Mouse (Mus musculus) erythroblast, adult 5-6 weeks (primary cell): ENCODE data around the gene Kif26a. TPM values are rescaled to one million over a fixed set of nuclear protein-coding genes. Genes with fewer than 3 reads are reported as not detected.

Experiments used
- ATAC-seq: replicated peaks from 2 replicates; pipeline ENCODE4 v1.8.0; 2016; ENCODE audit warnings: moderate number of reproducible peaks, mild to moderate bottlenecking, moderate TSS enrichment, inconsistent platforms; ENCODE audit not compliant: poor library complexity, low FRiP score, severe bottlenecking
- total RNA-seq, 2 experiments: library from RNA; stranded (forward) in 1 of 2; stranded (reverse) in 1 of 2; fragments of 150-400 nt in 1 of 2; fragments of 200-764, 138-1000 nt in 1 of 2; gene quantifications; 2 replicates each; pipeline versions ENCODE4 v1.2.3 to v1.2.4; 2015 to 2017; ENCODE audit warnings: low replicate concordance in 2 of 2

Gene Kif26a
- not detected in 2 replicates for total RNA-seq (2015; ENCODE audit: low replicate concordance)
- total RNA-seq (2017; ENCODE audit: low replicate concordance): not detected in 2 replicates

DNA sequence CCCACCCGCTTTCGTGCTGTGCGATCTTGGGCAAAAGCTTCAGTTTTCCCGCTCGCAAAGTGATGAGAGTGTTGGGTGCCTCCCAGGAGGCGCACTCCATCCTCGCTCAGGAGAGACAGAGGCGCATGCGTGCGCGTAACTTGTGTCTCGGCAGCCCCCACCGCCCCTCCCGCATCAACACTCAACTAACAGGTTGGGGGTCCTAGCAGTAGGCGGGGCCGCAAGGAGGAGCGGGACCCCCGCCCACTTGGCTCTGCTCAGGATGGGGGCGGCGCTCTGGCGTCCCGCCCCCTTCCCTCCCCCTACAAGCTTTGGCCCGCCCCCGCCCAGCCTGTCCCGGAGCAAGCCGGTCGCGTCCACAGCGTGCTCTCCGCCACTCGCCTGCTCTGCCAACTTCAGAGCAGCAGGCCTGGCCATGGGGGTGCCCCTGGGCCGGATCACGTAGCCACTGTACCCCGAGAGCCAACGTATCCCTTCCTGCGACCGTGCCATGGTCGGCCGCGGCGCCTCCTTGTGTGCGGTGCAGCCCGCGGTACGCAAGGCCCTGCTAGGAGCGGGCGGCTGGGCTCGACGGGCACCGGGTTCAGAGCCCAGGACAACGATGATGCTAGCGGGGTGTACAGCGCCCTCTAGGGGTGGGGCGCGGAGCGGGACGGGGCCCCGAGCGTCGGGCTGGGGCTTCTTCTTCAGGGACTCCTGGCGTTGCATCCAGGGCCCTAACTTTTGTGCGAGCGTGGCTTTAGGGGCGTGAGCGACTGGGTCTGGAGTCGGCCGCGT is at the start of gene Kif26a:
TSS of gene Kif26a (plus strand) at position 334 of the 777 bp plus-strand sequence.
- ATAC-seq: no peak

DNA sequence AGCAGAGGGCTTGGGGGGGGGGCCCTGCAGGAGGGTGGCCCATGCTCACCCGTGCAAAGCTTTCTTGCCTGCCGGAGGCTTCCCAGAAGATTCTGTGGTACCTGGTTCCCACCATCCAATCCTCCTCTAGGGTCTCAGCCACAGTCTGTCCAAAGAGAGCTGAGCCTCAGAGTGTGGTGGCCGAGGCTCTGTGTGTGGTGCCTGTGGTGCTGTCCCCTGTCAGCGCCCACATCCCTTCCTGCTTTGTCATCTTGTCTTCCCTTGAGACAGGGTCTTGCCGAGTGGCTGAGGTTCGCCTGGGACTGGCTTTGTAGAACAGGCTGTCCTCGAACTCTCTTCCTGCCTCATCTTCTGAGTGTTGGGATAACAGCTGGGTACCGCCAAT is 49.3 kb upstream of the Kif26a start:
- no peak for ATAC-seq

DNA sequence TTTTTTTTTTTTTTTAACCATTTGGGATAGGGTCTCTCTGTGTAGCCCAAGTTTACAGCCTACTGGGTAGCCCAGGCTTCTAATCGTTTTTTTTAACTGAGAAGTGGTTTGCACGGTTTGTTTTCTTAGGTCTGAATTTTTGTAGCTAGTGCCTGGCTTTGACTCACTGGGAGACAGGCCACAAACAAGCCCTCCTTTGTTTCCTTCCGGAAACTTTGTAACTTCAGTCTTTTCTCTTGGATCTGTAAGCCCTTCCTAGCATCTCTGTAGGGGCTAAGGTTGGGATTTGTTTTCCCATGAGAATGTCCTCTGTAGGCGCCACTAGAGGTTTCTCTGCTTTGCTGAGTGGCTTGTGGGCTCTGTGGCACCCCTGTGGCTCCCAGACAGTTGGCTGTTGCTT is 45.9 kb upstream of the Kif26a start:
- no peak for ATAC-seq

DNA sequence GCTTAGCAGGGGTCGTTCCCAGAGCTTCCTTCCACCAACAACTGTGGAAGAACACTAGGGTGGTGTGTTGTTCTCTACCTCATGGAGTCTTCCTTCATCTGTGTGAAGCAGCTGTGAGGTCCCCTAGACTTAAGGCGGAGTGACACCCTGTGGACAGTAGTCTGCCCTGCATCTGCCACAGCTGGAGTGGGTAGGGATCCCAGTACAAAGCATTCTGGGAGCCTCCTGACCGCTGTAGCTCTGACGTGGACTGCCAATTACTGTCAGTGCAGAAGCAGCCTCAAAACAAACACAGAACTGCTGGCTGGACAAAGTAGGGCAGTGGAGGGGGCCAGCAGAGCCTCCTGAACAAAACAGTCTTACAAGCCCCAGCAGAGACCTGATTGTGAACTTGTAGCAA is 45.0 kb upstream of the Kif26a start:
- ATAC-seq: no peak

DNA sequence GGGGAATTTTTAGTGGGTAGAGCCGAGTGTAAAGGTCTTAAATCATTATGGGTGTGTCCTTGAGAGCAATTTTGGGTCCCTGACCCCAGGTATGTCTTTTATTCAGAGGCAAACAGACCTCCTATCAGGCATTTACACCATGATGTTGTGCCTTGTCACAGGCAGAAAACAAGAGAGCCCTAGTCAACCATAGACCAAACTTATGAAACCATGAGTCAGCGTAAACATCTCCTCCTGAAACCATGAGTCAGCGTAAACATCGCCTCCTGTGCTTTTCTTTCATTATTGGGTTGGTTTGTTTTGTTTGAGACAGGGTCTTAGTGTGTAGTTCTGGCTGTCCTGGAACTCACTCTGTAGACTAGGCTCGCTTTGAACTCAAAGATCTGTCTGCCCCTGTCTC is 42.8 kb upstream of the Kif26a start:
- ATAC-seq: no peak

DNA sequence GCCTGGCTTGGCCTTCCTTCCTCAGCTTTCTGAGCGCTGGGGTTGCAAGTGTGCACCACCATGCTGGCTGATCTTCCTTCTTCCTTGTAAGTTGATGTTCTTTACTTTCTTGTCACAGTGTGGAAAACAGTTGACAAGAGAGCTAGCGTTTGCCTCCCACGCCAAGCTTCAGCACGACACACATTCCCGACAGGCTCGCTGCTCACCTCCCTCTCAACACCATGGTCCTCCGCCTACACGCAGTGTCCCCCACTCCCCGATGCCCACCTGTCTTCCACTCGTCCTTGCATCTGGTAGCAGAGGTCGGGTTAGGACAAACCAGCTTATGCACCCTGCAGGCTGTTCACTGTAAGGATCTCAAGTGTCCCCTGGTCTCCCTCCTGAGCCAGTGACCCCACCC is 41.1 kb upstream of the Kif26a start:
- no peak for ATAC-seq

DNA sequence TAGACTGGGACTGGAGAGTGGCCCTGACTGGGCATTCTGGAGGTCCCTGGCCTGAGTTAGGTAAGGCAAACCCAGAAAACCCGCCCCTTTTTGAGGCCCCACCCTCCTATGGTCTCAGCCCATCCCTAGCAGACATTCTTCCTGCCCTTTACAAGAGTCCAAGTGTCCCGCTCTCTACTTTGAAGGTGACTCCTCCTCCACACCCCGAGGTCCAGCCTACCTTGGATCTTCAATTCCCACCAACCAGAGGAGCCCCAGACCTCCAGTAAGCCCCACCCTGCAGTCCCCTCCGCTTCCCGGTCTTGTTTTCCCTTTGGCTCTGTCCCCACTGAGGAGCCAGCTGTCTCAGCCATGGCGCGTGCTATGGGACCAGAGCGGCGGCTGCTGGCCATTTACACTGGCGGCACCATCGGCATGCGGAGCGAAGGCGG is 39.5 kb upstream of the Kif26a start, which contains the start of gene Aspg:
TSS of gene Aspg (plus strand) at position 139 of the 431 bp plus-strand sequence.
- no peak for ATAC-seq

DNA sequence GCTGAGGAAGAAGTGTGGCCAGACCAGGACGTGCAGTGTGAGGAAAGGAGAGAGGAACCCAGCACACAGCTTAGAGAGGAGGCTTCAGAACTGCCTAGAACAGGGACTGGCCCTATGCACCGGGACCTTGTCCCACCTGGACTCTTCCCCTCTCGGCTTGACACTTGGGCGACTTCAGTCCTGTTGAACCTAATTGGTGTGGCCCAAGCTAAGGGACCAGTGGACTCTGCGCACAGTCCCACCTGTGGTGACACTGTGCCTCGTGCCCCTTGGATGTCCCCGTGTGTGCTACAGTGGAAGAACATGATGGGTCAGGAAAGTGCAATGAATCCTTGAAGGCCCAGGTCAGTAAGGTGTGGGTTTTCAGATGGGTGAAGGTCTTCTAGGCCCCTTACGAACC is 38.3 kb upstream of the Kif26a start:
- ATAC-seq: no peak

DNA sequence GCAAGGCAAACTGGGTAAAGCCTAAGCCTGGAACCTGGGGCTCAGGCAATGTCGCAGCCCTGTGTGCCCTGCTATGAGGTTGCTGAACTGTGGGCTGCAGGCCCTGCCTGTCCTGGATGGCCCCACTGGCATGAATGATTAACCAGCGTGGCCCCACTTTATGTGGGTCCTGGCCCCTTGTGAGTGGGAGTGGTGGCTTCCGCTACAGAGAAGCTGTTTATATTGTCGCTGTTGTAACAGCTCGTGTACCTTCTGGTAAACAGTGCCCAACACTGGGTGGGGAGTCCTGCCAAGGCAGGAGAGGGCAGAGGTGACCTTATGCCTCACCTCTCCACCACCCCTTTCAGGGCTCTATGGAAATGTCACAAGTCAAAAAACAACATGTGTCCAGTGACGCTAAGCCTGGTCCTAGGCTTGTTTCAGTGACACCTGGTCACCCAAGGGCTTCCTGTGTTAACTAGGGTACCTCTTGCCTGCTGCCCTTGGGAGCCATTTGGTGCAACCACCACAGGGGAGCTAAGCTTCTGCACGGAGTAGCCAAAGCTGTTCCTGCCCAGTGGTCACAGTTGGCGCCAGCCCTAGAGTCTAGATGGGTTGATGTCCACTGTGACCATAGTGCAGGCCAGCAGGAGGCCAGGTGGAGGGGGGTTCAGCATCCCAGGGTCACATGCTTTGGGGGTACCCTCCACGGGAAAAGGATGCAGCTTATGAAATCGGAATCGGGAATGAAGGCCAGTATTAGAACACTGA is 37.1 kb upstream of the Kif26a start:
- no peak for ATAC-seq

DNA sequence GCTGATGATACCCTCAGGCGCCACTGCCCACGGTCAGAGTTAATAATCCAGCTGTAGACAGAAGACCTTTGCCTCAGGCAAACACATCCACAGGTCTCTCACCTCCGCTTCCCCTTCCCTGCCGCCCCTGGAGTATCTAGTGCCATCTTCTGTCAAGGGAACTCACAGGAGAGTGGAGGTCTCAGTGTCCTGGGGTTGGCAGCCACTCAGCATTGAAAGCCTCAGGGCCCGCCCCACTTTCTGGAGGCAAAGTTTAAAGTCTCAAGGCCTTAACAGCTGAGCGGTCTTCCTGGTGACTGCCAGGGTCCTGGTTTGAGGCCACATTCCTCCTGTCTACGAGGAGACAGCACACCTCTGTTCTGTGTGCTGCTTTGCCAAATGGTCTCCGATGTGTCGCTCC is 36.3 kb upstream of the Kif26a start:
- no peak for ATAC-seq

DNA sequence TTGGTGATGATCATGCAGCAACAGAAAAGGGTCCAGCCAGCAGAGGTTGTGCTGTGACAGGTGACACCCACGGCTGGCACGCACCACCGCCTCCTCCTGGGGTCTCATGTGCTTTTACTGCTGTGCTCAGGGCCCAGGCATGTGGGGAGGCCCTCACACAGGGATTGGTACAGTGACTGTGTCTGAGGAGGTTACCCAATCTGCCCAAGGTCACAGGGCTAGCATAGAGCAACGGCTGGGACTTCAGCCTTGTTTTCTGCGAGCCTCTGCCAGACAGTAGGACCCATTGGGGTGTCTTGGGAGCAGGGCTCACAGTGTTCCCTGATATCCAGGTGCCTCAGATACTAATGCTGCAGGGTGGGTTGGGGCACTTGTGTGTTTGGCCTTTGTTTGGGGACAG is 34.7 kb upstream of the Kif26a start:
- no peak for ATAC-seq

DNA sequence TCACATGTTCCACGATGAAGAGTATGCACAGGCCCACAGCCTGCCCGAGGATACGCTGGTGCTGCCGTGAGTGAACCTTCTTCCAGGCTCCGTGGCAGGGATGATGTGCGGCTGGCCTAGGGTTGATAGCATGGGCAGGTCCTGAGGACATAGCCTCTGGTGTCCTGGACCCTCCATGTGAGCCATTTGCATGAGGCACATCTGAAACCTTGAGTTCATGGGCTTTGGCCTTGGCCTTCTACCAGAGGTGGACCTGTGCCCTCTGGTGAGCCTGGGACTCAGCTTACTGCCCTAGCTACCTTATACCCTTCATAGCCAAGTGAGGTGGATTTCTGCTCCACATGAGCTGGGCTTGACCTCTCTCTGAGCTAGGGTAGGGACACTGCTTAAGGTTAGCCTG is 33.8 kb upstream of the Kif26a start:
- no peak for ATAC-seq

DNA sequence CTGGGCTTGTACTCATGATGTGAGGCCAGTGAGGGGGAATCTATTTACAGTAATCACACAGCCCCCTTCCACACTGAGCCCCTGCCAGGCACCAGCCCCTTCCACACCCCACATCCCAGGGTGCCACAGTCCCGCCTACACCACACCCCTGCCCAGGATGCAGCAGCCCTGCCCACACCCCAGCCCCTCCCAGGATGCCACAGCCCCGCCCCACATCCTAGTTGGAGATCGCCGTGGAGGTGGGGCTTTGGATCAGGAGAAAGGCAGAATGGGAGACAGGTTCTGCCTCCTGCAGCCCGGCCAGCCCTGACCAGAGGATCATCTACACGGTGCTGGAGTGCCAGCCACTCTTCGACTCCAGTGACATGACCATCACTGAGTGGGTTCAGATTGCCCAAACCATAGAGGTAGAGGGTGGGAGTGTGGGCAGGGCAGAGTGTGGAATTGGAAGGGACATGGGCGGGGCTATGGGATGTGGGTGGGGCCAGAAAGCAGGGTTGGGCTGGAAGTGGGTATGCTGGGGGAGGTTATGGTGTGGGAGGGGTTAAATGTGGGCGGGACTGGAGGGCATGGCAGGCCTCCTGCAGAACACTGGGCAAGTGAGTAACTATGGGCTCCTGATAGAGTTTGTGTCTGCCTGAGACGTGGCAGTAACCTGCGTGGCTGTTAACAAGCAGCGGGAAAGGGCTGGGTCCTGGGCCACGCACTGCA is 33.2 kb upstream of the Kif26a start:
- no peak for ATAC-seq

DNA sequence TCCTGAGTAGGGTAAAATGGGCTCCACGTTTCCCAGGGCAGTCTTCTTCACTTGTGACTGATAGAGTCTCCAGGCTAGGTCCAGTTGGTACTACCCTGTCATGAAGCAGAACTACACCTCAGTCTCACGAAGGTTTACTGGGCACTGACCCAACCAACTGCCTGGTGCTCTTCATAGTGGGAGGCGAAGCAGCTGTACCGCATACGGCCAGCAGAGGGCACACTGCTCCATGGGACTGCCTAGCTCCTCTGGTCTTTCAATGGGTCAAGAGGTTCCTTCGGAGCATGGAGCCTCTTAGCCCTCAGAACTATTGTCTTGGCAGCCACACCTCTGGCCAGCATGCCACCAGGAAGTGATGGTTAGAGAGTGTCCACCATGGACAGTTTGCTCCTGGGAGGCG is 32.3 kb upstream of the Kif26a start:
- ATAC-seq: peak; percentile 64; the same call in 1 of the 2 replicates

DNA sequence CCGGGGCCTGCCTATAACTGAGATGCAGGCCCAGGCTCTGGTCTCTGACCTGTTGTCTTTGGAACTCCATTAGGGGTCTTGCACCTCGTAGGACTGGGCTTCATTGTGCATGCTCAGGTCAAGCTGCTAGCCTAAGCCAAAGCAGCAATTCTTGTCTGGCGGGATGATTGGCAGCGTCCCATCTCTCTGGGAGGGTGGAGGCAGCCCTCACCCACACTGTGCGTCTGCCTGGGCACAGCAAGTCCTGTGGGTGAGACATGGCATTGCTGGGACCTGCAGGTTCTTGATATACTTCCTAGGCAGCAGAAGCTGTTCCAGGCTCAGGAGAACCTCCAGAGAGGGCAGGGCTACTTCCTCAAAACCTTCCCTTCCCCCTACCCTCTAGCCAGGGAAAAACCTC is 29.0 kb upstream of the Kif26a start:
- no peak for ATAC-seq

DNA sequence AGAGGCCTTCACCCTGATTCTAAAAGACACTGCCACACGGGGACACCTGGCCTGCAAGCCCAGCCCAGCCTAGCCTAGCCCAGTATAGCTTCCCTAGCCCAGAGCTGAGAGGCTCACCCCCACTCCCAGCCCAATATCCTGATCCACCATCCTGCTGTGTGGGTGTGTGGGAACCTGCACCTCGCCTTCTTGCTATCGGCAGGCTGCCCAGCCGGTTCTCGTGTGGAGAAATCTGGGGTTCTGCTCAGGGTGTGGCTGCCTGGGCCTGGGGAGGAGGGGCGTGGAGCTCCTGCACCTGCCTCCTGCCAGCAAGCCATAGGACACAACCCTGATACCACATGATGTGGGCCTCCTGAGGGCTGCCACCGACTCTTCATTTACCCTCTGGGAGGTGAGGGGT is 28.4 kb upstream of the Kif26a start:
- no peak for ATAC-seq

DNA sequence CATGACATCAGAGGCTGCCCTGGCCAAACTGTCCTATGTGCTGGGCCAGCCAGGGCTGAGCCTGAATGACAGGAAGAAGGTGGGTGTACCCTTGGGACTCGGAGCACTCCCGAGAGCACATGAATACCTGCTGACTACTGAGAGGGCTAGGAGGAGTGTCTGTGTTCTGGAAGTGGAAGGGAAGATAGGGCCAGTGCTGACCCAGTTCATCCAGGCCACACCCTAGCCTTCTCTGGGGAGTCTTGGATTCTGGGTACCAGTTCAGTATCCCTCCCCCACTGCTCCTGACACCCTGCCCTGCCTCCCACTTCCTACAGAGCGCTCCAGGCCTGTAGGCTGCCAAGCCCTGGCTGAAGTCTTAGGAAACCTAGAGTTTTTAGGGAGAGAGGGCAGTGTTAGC is 24.8 kb upstream of the Kif26a start:
- no peak for ATAC-seq

DNA sequence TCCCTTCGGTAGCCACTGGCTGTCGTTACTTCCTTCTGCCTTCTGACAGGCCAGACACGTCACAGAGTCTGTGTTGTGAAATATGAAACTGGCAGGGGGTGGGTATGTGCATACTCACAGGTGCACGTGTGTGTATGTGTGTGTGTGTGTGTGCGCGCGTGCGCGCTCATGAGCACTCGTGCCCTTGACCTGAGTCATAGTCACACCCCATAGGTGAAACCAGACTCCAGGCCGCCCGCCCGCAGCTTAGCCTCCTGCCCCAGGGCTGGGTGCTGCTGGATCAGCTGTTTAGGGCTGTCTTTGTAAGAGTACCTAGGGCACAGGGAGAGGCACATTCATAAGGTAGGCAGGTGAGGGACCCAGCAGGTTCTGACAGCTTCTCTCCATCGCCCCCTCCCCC is 20.1 kb upstream of the Kif26a start:
- ATAC-seq: no peak

DNA sequence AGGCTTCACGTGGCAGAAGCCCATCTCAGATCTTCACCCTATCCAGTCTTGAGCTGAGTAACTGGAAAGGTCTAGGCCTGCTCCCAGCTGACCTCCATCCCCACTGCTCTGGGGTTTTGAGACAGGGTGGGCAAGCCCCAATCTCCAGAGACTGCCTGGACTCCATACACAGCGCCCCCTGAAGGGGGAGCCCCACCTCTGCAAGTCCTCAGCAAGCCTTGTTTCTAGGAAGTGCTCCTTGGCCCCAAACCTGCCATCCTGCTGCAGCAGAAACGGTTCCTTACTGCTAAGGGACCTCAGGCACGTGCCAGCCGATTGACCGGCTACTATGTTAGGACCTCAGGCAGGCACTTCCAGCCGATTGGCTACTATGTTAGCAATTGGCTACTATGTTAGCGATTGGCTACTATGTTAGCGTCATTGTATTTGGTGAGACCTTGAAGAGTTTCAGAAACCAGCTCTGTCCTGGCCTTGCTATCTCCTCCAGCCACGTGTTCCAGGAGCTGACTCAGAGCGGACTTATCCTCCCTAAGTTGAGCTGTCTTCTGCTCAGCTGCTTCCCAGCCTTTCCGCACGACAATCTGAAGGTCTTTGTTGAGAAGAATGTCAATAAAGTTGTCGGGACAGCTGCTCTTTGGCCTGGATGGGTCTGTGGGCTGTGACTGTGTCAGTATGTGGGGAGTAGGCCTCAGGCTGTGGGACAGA is 18.9 kb upstream of the Kif26a start:
- ATAC-seq: no peak

DNA sequence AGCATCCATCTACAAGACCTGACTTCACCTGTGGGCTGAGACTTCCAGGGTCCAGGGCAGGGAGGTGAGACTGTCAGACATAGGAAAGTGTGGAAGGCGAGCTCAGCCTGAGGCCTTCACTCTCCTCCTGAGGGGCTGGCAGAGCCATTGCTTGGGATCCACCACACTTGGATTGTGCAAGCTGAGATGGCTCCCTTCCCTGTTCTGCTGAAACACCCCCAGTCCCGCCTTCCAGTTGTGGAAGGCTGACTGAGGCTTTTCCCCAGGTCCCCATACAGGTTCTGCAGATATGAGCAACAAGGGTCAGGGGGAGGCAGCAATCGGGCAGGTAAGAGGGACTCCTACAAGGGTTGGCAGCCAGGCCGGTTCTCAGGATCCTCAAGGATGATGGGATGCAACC is 17.5 kb upstream of the Kif26a start:
- ATAC-seq: no peak
